Comparison of ENCODE assay signal across 23 mouse cellular contexts in genomic region chr15:88917126-88917525, GRCm38 (mm10). TPM values are rescaled to one million over a fixed set of nuclear protein-coding genes. Genes with fewer than 3 reads are reported as not detected.
"Had no signal": no experiment of that assay in that cellular context is flagged by ENCODE, and none has a peak within 500 bp of the region (broad histone marks: within the 10 kb centered on the region; RNA-seq: fewer than 3 reads in every experiment).

No protein-coding gene starts in this region.

- H3K4me3 ChIP-seq: neural tube, embryonic 13.5 days; neural tube, embryonic 15.5 days; stomach, embryonic 15.5 days had no signal

- DNase-seq: retina, postnatal 1 day; right cerebral cortex, adult 18-20 months; right cerebral cortex, postnatal 14 days; right cerebral cortex, postnatal 25 days; right cerebral cortex, postnatal 4 days; spleen, adult 18-20 months; thymus, adult 18-20 months; thymus, adult 2 months; thymus, postnatal 14 days; thymus, postnatal 25 days; thymus, postnatal 36 days; thymus, postnatal 4 days had no signal

- H3K36me3 ChIP-seq: neural tube, embryonic 13.5 days; neural tube, embryonic 15.5 days; stomach, embryonic 15.5 days had no signal

- H3K9me3 ChIP-seq: neural tube, embryonic 13.5 days; neural tube, embryonic 15.5 days; stomach, embryonic 15.5 days had no signal

- H3K4me1 ChIP-seq: neural tube, embryonic 13.5 days; stomach, embryonic 15.5 days had no signal

- H3K27me3 ChIP-seq: neural tube, embryonic 13.5 days; neural tube, embryonic 15.5 days; stomach, embryonic 15.5 days had no signal

RNA-seq across cellular contexts. Expression of gene Ttll8, which starts 37.1 kb away (rescaled TPM):
- total RNA-seq: neutrophil, adult 5-6 weeks had no signal
- polyA plus RNA-seq: neural tube, embryonic 13.5 days; small intestine, adult 2 months; spleen, adult 2 months; stomach, embryonic 14.5 days; stomach, embryonic 15.5 days; stomach, embryonic 16.5 days; stomach, postnatal 0 days; thymus, postnatal 0 days; urinary bladder, adult 2 months had no signal
